Mouse (Mus musculus): ENCODE measurements around the gene Hoxc11.

The Hoxc11 gene

DNA sequence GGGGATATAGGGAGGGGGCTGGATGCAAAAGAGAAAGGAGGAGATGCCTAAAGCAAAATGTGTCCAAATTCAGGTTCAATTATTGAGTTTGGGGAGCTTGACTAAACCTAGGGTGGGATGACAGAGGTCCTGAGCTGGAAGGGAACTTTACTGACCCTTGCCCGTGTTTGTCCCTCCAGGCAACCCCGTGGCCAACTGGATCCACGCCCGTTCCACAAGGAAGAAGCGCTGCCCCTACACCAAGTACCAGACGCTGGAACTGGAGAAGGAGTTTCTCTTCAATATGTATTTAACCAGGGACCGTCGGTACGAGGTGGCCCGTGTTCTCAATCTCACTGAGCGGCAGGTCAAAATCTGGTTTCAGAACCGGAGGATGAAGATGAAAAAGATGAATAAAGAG, 29.5 kb downstream of the Hoxc11 start:
- no peak for DNase-seq (ENCODE audit: low spot score)

DNA sequence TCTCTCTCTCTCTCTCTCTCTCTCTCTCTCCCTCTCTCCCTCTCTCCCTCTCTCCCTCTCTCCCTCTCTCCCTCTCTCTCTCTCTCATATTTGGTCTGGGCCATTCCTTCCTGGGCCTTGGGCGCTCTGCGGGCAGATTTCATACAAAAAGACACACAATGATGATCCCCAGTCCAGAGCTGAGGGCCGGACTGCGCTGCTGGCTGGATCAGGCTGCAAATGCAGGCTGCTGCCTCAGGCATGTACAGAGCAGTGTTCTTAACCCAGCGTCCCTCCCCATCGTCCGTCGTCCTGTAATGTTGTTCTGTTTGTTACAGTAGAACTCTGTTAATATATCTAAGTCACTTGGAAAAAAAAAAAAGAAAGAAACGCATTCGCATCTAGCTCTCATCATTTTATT, 30.3 kb downstream of the Hoxc11 start:
- DNase-seq (ENCODE audit: low spot score) = no peak

DNA sequence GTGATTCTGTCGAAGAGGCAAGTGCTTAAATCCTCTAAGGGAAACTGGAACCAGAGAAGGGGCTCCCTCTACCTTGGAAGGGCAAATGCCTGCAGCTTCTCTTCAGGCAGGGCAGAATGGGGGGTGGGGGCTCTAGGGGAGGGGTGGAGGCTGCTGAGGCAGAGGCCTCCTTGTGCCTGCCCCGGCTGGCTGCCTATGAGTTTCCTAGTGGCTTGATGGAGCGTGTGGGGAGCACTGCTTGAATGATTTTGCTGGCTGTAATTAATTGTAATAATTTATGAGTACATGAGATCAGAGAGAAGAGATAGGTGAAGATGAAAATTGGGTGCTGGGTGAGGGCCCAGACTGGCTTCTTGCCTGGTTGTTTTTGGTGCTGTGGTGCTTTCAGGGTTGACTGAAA, 30.7 kb downstream of the Hoxc11 start:
- DNase-seq (ENCODE audit: low spot score) = no peak

DNA sequence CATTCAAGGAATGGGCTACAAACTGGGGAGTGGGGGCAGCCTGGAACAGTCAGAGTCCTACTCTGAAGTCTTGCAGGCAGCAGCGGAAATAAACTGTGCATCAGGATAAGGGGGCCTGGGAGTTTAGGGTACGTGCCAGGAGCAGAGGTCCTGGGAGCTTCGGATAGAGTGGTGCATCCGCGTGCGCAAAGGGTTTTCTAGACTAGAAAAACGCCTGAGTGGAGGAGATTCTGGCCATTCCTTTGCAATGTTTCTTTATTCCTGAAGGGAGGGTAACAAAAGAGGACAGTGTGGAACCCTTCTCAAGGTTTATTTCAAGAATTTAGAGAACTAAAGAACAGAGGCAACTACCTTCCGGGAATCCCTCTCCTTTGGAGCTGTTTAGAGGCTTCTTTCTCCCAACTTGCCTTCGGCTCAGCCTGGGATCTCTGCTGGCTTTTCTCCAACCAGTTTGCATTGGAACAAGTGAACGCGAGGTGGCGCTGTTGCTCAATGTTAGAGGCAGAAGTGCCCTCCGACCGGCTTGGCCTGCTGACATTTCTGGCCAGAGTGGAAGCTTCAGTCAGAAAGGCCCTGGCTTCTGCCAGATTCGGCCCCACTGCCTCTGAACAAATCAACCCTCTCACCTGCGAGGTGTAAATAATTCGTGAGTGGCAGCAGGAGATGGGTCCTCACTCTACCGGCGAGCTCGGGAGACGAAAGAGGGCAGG, 33.1 kb downstream of the Hoxc11 start:
- DNase-seq (ENCODE audit: low spot score) = peak; percentile 93

DNA sequence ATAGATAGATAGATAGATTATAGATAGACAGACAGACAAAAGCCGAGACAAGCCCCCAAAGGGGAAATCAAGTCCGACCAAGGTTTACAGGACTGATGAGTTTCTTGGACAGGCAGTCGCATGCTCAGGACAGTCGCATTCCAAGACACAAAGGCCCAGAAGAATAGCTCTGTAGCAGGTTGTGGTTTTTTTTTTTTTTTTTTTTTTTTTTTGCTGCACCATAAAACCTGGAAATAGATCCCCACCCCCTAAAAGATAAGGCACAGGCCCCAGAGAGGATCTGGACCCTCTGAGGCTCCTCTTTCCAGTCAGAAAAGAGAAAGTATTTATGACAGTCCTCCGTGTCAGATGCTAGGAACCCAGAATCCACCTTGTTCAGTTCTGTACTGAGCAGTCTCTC, 33.9 kb downstream of the Hoxc11 start:
- DNase-seq (ENCODE audit: low spot score) = no peak

DNA sequence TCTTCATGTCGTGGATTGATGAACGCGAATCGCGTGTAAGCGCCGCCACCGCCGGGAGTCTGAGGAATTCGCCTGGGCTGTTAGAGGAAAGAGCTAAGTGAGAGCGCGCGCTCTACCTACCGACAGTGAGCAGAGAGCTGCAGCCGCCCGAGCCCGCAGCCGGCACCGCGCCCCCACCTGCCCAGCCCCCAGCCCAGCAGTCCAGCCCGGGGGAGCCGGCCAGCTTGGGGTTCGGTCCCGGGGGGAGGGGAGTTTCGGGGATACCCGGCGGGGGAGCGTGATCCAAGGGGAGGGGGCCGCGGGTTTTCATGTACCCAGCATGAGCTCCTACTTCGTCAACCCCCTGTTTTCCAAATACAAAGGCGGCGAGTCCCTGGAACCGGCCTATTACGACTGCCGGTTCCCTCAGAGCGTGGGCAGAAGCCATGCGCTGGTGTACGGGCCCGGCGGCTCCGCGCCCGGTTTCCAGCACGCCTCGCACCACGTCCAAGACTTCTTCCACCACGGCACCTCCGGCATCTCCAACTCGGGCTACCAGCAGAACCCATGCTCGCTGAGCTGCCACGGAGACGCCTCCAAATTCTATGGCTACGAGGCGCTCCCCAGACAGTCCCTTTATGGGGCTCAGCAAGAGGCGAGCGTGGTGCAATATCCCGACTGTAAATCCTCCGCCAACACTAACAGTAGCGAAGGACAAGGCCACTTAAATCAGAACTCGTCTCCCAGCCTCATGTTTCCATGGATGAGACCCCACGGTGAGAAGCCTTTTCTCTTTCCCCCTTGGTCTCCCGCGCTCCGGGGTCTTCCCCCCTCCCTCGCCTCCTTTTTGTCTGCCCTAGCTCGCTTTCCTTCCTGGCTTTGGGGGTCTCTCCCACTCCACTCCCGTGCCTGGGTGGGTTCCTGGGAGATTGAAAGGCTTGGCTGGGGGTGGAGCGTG, 36.5 kb downstream of the Hoxc11 start, which contains the start of gene Hoxc8:
TSS of gene Hoxc8 (plus strand) at position 147 of the 937 bp plus-strand sequence.
- no peak for DNase-seq (ENCODE audit: low spot score)

DNA sequence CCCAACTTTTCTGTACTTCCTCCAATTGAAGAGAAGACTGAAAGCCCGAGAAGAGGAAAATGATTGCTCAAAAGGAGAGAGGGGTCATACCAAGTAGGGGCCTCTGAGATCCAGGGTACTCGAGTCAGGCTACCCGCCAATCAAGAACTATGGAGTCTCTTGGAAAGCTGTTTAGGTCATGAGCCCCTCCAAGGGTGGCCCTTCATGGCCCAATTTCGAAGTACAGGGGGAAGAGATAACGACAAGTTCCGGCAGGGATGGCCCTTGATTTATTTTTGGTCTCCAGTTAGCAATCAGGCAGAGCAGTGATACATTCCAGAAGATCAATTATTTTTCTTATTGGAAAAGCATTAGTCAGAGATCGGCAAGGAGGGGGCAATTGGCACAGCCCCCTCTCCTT, 37.6 kb downstream of the Hoxc11 start:
- DNase-seq (ENCODE audit: low spot score) = no peak

DNA sequence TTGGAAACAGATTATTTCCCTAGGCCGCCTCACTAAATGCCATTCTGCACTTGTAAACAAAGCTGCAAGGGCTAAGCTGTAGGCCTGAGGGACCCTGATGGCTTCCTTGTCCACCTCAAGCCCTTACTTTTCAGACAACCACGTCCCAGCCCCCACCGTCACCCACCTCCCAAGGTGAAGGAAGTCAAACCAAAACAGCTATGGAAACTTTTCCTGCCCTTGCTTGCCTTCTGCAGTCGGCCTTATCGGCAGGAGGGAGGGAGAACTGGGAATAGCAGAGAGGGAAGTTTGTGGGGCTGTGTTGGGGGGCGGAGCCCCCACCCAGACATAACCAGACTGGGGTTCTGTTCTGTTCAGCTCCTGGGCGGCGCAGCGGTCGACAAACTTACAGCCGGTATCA, 38.0 kb downstream of the Hoxc11 start:
- DNase-seq (ENCODE audit: low spot score) = no peak

DNA sequence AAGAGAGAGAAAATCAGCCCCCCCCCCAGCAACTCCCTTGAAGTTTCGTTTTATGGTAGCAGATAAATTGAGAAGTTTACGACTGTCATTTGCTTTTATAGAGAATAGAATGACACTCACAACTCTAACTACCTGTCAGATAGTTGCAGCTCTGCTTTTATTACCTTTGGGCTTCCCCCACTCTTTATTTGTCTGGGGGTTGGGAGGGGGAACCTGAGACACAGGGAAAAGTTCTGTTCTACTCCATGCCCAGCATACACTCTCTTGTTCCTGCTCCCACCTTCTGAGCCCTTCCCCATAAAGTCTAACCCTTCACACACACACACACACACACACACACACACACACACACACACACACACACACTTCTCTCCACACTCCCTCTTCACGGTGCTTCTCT, 38.6 kb downstream of the Hoxc11 start:
- DNase-seq (ENCODE audit: low spot score) = no peak

DNA sequence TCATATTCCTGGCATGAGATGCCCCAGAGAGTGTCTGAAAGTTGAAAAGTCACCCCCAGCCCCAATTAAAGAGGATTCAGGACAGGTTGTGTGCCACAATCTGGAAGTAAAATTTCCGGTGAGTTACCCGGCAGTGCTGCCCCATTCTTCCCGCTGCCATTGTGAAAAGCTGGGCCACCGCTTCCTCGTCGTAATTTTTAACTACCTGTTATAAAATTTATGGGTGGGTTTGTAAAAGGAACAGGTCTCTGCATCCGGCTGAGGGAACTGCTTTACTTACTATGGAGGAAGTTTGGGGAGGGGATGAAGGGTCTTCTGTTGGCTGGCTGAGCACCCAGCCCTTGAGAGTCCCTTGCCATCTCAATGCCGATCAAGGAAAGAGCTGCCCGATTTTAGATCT, 42.3 kb downstream of the Hoxc11 start:
- DNase-seq (ENCODE audit: low spot score) = no peak

DNA sequence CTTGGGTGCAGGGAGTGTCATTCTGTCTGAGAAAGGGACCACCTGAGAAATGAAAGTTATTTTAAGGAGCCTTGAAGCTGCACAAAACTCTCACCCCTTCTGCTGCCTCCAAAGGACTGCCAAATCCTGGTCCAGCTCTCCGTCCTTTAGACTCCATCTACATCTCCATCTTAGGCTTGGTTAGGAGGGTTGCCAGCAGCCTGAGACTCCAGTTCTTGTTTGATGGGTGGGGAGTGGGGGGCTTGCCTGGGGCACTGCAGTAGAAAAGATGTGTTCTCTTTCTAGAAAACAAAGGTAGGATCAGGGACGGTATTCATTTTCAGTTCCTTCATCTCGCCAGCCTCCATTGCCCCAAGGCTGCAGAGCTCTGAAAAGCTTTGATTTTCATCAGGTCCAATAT, 43.2 kb downstream of the Hoxc11 start:
- no peak for DNase-seq (ENCODE audit: low spot score)

DNA sequence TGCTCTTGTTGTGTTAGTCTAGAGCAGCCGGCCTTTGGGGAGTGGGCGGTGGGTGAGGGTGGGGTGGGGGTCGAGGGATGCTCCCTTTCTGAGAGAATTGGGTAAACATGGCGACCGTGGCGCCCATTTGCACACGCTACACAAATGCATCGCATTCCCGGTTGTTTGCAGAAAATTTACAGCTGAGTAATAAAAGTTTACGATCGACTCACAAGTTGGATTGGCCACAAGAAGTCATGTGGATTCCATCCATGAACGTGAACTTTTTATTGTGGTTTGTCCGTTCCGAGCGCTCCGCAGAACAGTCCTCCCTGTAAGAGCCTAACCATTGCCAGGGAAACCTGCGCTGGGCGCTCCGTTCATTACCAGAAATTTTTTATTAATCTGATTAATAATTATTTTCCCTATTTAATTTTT, 43.7 kb downstream of the Hoxc11 start, which contains the start of gene Hoxc6:
TSS of gene Hoxc6 (plus strand) at position 319 of the 417 bp plus-strand sequence.
- peak; percentile 36 for DNase-seq (ENCODE audit: low spot score)

DNA sequence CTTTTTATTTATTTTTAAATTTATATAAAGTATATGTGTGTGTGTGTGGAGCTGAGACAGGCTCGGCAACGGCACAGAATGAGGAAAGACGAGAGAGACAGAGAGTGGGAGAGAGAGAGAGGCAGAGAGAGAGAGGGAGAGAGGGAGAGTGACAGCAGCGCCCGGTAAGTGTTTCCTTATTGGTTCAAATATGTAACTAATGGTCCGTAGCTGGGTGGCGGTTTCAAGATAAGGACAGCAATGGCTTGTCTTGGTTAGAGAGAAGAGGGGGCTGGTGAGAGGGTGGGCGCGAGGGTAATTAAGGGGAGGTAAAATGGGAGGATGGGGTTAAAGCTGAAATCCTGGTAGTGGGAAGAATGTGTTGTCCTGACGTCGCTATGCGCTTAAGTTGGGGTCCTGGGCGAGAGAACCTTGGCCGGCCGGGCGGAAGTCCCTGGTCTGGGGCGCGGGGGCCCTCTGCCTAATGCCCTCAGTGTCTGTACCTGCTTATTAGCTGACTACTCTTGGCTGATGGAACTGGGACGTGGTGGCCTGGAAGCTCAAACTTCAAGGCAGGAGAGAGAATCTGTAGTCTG, 44.5 kb downstream of the Hoxc11 start:
- DNase-seq (ENCODE audit: low spot score) = no peak

DNA sequence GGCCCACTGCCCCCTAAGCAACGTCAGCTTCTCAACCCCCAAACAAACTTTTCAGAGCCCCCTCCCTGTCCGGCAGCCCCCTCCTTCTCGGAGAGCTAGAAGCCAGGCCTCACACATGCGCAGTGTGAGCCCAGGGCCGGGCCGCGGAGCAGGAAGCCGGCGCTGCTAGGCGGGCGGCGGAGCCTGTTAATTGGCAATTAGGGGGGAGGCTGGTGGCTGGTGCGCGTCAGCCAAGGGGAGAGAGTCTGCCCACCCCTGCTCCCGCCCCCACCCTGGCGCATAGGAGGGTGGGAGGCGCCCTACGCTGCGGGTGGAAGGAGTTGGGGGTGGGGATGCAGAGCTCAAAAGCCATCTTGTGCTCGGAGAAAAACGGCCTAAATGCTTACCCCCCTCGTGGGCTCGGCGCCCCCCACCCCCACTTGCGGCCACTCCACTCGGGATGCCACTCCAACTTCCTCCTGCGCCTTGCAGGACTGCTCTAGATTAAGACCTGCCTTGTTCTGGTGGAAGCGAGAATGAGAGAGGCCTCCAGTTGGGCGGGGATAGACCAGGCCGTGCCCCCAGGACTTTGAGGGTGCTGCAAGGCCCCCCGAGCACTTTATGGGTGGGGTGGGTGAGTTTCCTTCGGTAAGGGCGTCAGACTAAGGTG, 45.1 kb downstream of the Hoxc11 start:
- DNase-seq (ENCODE audit: low spot score) = peak; percentile 92

DNA sequence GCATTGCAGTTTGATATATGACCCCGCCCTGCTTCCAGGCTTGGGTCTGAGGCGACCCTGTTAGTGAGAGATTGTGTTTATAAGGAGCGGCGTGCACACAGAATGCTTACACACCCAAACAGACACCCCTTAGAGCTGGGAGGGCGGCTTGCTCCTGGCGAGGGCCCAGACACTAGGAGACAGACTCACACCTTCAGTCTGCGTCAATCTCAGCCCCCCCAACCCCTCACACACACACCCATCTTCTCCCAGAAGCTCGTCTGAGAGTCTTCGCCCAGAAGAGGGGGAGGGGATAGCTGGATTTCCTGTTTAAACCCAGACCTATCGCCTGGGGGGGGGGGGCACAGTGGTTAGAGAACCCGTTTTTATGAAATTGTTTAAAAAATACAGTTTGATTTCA, 45.7 kb downstream of the Hoxc11 start:
- peak; percentile 58 for DNase-seq (ENCODE audit: low spot score)

DNA sequence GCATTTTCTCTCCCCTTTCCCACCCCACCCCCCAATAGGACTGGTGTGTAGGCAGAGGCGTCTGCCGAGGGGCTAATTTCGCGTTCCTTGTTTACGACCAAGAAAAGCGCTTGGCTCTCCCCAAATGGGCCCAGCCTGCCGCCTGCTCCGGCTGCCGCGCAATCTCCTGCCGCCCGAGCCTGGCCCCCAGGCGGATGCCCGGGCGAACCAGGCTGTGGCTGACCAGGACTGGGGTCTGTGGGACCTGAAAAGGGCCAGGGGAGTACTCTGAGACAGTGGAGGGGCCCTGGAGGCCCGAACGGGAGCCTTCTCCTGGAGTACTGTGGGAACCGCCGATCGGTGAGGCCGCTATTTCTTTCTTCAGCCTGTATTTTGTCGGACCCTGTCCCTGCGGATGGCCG, 46.3 kb downstream of the Hoxc11 start:
- peak; percentile 53 for DNase-seq (ENCODE audit: low spot score)

DNA sequence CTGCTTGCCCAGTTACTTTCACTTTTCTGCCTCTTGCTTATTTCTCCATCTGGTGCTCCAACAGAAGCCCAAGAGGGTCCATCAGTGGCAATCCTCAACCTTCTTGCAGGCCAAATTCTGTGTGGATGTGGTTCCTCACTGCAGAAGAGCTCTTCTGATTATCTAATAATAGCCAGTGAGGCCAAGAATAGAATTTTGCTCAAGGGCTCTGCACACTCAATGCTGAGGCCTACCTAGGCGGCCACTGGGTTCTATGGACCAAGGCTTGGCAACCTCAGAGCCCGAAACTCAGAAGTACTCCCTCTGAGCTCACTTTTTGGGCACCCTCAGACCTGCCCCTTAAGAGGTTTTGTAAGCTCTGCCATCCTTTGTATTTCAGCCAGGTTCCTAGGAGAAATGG, 47.1 kb downstream of the Hoxc11 start:
- DNase-seq (ENCODE audit: low spot score) = no peak

DNA sequence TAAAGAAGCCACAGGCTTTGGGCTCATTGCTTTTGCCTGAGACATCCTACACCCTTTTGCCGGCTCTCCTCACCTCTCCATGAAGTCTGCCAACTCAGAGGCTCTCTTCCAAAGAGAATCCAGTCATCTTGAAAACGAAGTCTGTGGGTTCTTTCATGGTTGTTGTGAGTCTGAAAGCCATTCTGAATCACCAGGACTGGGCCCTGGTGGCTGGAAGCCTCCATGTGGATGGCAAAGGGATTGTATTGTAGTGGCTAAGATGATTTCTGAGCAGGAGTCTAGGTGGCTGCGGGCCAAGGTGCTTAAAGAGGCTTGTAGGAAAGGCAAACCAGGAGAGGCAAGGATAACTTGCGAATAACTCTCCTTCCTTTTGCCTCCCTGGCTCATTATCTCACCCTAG, 47.9 kb downstream of the Hoxc11 start:
- DNase-seq (ENCODE audit: low spot score) = no peak

DNA sequence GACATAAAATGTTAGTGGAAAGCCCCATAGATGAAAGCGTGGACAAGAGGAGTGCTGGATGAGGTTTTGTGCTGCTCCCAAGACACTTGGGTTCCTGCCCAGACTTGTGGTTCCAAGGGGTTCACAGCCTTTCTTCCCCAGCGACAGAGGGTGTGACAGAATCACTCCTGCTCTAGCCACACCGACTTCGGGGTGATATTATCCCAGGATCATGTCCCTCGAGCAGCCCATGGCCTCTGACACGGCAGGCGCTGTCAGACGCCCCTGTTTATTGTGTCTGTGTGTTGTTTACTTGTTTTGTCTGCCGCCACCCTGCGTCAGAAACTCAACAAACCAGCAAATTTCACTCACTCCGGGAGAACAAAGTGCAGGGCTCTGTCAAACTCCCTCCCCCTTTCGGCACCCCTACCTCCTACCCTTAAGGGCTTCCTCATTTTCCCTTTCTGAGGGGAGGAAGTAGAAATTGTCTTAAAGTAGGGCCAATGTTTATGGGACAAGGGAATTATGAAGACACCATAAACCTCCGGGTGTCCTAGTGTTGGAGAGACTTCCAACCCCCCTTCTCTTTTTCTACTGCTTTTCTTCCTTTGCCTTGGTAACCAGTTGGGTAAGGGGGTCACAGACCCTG, 48.7 kb downstream of the Hoxc11 start:
- DNase-seq (ENCODE audit: low spot score) = no peak

DNA sequence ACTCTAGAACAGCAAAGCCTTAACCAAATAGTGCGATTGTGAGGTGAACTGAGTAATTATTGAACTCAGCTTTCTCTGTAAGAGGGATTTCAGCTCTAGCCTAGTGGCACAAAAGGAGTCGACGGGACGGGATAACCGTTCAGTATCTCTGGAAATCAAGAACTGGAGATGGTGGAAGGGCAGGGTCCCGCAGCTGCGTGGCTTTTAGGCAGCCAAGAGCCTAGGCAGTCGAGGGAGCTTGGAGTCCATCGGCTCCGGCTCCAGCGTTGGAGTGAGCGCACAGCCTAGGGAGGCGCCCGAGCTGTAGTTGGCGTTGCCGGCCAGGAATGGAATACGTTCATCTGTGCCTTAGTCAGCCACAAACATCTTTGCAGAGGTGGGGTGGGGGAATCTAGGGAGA, 51.1 kb downstream of the Hoxc11 start:
- no peak for DNase-seq (ENCODE audit: low spot score)

DNA sequence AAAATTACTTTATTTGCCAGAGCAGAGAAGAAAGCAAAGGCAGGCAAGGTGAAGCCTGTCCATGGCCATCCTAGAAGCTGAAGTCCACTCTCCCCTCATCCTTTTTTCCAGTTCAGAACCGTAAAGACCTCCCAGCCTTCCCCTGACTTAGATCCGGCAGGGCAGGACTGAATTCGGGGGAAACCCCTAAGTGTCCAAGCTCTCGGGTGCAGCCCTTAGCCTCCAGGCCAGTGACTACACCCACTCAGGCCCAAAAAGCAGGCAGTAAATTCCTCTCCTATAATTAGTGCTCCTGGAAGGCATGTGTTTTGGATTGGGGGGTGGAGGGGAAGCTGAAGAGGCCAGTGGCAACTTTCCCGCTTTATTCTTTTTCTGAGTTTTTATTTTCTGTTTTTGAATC, 51.6 kb downstream of the Hoxc11 start:
- no peak for DNase-seq (ENCODE audit: low spot score)

DNA sequence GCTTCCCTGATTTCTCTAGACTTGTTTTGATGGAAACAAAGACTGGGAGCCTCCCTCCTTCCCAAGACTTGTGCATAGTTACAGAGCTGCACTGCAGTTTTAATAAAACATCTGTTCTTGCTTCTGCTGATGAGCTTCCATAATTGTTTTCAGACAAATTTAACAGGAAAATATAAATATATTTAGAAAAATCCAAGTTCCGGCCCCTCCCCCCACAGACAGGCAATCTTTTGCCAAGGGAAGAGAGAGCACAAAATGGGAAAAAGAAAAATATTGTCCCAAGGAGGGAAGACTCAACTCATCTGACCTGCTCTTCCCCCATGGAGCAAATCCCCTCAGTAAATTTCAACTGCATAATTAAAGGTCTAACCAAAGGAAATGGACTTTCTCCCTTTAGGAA, 52.1 kb downstream of the Hoxc11 start:
- no peak for DNase-seq (ENCODE audit: low spot score)
